In the genomic region with DNA sequence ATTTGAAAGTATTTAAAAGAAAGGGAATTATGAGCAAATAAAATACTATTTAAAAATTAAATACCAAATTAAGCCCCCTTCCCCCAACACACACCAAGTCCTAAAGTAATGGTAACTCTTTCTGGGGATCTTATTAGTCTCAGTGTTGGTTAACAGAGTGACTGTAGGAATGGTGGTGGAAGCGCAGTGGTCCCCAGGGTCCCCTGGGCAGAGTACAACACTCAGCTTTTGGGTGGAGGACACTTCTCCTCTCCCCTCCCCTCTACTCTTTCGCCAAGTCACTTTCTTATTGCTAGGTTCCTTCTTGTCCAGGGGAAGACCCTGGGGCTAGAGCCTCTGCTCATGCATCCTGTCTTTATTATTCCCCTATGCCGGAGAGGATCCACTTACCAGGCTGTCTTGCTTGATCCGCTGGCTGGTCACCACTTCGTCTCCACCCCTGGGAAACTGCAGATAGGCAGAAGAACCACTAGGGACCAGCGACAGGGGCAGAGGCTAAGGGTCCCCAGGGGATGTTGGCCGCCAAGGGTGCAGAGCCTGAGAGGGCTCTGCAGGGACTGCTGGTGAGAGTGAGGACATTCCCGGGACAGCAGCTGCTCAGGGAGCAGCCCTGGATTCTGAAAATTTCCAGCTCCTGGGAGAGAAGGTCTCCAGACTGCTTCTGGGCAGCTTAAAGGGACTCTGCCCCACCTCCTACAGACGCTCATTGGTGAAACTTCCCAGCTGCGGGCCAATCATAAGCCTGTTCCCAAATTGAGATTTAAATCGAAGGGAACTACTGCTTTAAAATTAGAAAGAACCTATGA, we compare ENCODE assay signal across 8 mouse cellular contexts.
A peak's percentile ranks its signal among the peaks of the same experiment; 100 is the strongest.
DNase-seq lines count a peak whose midpoint lies in the region; ATAC-seq and TF ChIP-seq lines count a peak whose summit lies in the region.

No protein-coding gene starts in this region.

- WGBS in forebrain, embryonic 12.5 days, result 12% methylated on average over 11 of the region's 11 CpGs
- 8% methylated on average over 11 of the region's 11 CpGs for WGBS in heart, embryonic 15.5 days
- 8% methylated on average over 11 of the region's 11 CpGs for WGBS in kidney, postnatal 0 days
- 11% methylated on average over 11 of the region's 11 CpGs for WGBS in neural tube, embryonic 11.5 days

- 0 out of 2 replicates have a peak, but pooled peaks have one; percentile 19 for TF ChIP-seq CTCF in brain, embryonic 14.5 days (IDR thresholded peaks at IDR 0.05; ENCODE audit: borderline replicate concordance, extremely low read depth, insufficient read depth, insufficient read length)
- TF ChIP-seq CTCF in kidney, postnatal 0 days (IDR thresholded peaks at IDR 0.05; ENCODE audit: low read depth), result peak; percentile 30; the same call in 1 of the 2 replicates

- H3K27me3 ChIP-seq in forebrain, embryonic 12.5 days, result no peaks in the 10 kb centered on the region
- no peaks in the 10 kb centered on the region for H3K27me3 ChIP-seq in heart, embryonic 15.5 days
- H3K27me3 ChIP-seq in kidney, postnatal 0 days (ENCODE audit: insufficient read depth, low read length), result no peaks in the 10 kb centered on the region
- H3K27me3 ChIP-seq in neural tube, embryonic 11.5 days (ENCODE audit: control insufficient read depth, insufficient read depth, low read length), result no peaks in the 10 kb centered on the region

- ATAC-seq in forebrain, embryonic 12.5 days (ENCODE audit: low FRiP score), result no peak
- ATAC-seq in heart, embryonic 15.5 days (replicated peaks; ENCODE audit: insufficient number of reproducible peaks, insufficient read depth, low FRiP score, low read depth), result peak; percentile 89
- peak; percentile 71 for ATAC-seq in kidney, postnatal 0 days (replicated peaks; ENCODE audit: low FRiP score, low read depth)
- no peak for ATAC-seq in neural tube, embryonic 11.5 days (ENCODE audit: insufficient read depth, low FRiP score, low TSS enrichment)
- no peak for ATAC-seq in inflammation-experienced regulatory T-cells, adult 6 months

- DNase-seq in brain, embryonic 14.5 days (ENCODE audit: low read depth), result peak; percentile 54
- peak; percentile 91 for DNase-seq in kidney, postnatal 0 days (ENCODE audit: low spot score)
- DNase-seq in liver, result peak; percentile 14
- peak; percentile 29 for DNase-seq in neural tube, embryonic 11.5 days (ENCODE audit: low spot score)
- peak; percentile 24 for DNase-seq in testis, postnatal 14 days (ENCODE audit: low spot score)

- no peaks in the 10 kb centered on the region for H3K36me3 ChIP-seq in forebrain, embryonic 12.5 days (replicated peaks)
- no peaks in the 10 kb centered on the region for H3K36me3 ChIP-seq in heart, embryonic 15.5 days
- no peaks in the 10 kb centered on the region for H3K36me3 ChIP-seq in kidney, postnatal 0 days (ENCODE audit: insufficient read depth, low read length)
- H3K36me3 ChIP-seq in neural tube, embryonic 11.5 days (ENCODE audit: control insufficient read depth, insufficient read depth, low read length), result no peaks in the 10 kb centered on the region

- no peak for TF ChIP-seq POLR2A in brain, embryonic 14.5 days (IDR thresholded peaks at IDR 0.05; ENCODE audit: borderline replicate concordance, extremely low read depth, insufficient read depth, insufficient read length, poor library complexity, severe bottlenecking)

- H3K4me1 ChIP-seq in forebrain, embryonic 12.5 days, result peaks cover 10% of the 10 kb centered on the region
- H3K4me1 ChIP-seq in heart, embryonic 15.5 days (replicated peaks), result peaks cover 19% of the 10 kb centered on the region
- peaks cover 4% of the 10 kb centered on the region; the same call in 1 of the 2 replicates for H3K4me1 ChIP-seq in kidney, postnatal 0 days (replicated peaks; ENCODE audit: insufficient read depth, low read length)
- H3K4me1 ChIP-seq in neural tube, embryonic 11.5 days (ENCODE audit: control insufficient read depth, insufficient read depth, low read length), result peaks cover 3% of the 10 kb centered on the region; the same call in 1 of the 2 replicates

- H3K4me2 ChIP-seq in forebrain, embryonic 12.5 days, result peak overlapping the region; percentile 52
- peak overlapping the region; percentile 79 for H3K4me2 ChIP-seq in heart, embryonic 15.5 days
- H3K4me2 ChIP-seq in kidney, postnatal 0 days (ENCODE audit: low read length), result peak overlapping the region; percentile 62
- H3K4me2 ChIP-seq in neural tube, embryonic 11.5 days (ENCODE audit: low read depth), result peak overlapping the region; percentile 43

- H3K9ac ChIP-seq in forebrain, embryonic 12.5 days, result peak overlapping the region; percentile 40
- peak overlapping the region; percentile 67 for H3K9ac ChIP-seq in heart, embryonic 15.5 days
- peak overlapping the region; percentile 55 for H3K9ac ChIP-seq in kidney, postnatal 0 days (ENCODE audit: low read depth, low read length)
- H3K9ac ChIP-seq in neural tube, embryonic 11.5 days (ENCODE audit: low read length), result peak overlapping the region; percentile 15; the same call in 1 of the 2 replicates

- H3K9me3 ChIP-seq in forebrain, embryonic 12.5 days, result no peaks in the 10 kb centered on the region
- no peaks in the 10 kb centered on the region for H3K9me3 ChIP-seq in heart, embryonic 15.5 days (replicated peaks)
- no peaks in the 10 kb centered on the region for H3K9me3 ChIP-seq in kidney, postnatal 0 days (replicated peaks; ENCODE audit: low read length)
- H3K9me3 ChIP-seq in neural tube, embryonic 11.5 days (ENCODE audit: control insufficient read depth, low read length), result no peaks in the 10 kb centered on the region

- H3K4me3 ChIP-seq in forebrain, embryonic 12.5 days (replicated peaks), result peak overlapping the region; percentile 29
- H3K4me3 ChIP-seq in heart, embryonic 15.5 days, result peak overlapping the region; percentile 57
- H3K4me3 ChIP-seq in kidney, postnatal 0 days (replicated peaks; ENCODE audit: low read depth, low read length), result peak overlapping the region; percentile 44
- peak overlapping the region; percentile 23 for H3K4me3 ChIP-seq in neural tube, embryonic 11.5 days (ENCODE audit: low read depth, low read length)

- H3K27ac ChIP-seq in forebrain, embryonic 12.5 days, result no peak overlapping the region
- peak overlapping the region; percentile 80 for H3K27ac ChIP-seq in heart, embryonic 15.5 days
- peak overlapping the region; percentile 60 for H3K27ac ChIP-seq in kidney, postnatal 0 days
- H3K27ac ChIP-seq in neural tube, embryonic 11.5 days (ENCODE audit: low read depth, low read length), result no peak overlapping the region

Comparison
In these comparisons a context has a peak if more than half of its experiments do, and no peak if none do; other contexts are left out.
1. DNase-seq: peak in every context shown above with its lines; median percentile 91 in kidney, postnatal 0 days; 54 in brain, embryonic 14.5 days; 29 in neural tube, embryonic 11.5 days; 24 in testis, postnatal 14 days; 14 in liver.
2. ATAC-seq: peak in heart, embryonic 15.5 days (single experiment) and kidney, postnatal 0 days (single experiment); none in forebrain, embryonic 12.5 days (single experiment), neural tube, embryonic 11.5 days (single experiment) and inflammation-experienced regulatory T-cells, adult 6 months (single experiment).
3. H3K27ac ChIP-seq: peak in heart, embryonic 15.5 days (single experiment) and kidney, postnatal 0 days (single experiment); none in forebrain, embryonic 12.5 days (single experiment) and neural tube, embryonic 11.5 days (single experiment).
4. H3K9ac ChIP-seq: peak in every context shown above with its lines; median percentile 67 in heart, embryonic 15.5 days; 55 in kidney, postnatal 0 days; 40 in forebrain, embryonic 12.5 days; 15 in neural tube, embryonic 11.5 days.
5. Peak in every context shown above with its lines, with median percentiles within 50 percentile points of each other: H3K4me2 ChIP-seq and H3K4me3 ChIP-seq.